Mouse (Mus musculus) adrenal gland, postnatal 25 days (tissue): ENCODE measurements at regions not wholly inside any gene's neighbourhood (a gene's known extent, or its start where the extent isn't known, plus 50 kb on each side); places are given as distances from the start of the nearest gene placed in this dataset.

Source experiments
- DNase-seq: peaks from one replicate; pipeline ENCODE4 v3.0.0; 2021; ENCODE audit warnings: mixed read lengths

DNA sequence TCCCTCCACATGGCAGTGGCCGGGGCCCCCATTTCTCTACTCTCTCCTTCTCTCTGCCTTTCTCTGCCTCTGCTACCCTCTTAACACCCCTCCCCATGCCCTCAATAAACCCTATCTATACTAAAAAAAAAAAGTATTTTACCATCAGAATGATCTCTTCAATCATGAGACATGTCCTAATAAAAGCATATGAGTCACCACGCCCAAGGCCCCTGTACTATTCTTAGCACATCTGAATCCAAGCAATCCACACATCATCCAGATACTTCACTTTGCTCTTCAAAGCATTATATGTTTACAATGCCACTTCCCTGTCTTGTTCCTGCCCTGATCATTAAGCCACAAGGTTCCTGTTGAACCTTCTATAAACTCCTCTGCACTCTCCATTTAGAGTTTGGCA lies 1245.0 kb upstream of the Dsel start:
- peak; percentile 18 for DNase-seq

DNA sequence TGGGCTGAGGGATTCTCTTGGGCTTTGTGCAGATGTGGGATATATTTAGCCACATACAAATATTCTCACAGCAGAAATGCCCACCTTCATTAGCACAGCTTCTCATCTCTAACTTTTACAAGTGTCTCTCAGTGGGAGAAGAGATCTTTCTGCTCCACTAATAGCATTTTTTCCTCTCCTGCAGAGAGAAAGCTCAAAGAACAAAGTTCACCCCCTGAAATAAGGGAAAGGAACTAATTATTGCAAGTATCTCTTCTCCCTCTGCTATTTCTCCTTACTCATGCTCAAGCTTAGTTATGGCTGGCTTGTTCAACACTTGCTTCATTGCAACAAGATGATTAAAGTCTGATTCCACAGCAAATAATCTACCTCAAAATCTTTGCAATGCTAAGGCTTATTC lies 1231.4 kb upstream of the Dsel start:
- no peak for DNase-seq

DNA sequence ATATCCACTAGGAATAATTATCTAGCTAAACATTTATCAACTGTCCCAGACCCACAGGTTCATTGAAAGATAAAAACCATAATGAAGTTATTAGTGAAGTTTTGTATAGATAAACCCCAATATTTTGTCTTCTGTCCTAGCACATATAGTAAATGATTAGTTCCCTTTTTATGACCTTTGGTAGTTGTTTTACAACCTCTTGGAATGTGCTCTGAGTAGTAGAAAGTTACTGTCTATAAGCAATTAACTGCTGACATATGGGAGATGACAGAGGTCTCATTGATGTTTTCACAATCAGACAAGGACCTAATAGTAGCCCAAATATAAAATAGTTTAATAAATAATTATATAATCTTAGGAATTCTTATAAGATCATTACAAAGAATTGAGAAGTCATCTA lies 1224.7 kb upstream of the Dsel start:
- DNase-seq = no peak
